Mouse (Mus musculus) midbrain, embryonic 12.5 days (tissue): ENCODE data around the gene Kras. TPM values are rescaled to one million over a fixed set of nuclear protein-coding genes. Genes with fewer than 3 reads are reported as not detected.

Experiments used
- ATAC-seq: fragments of 200-750 bp; cut with Nextera tagmentation; 2 replicates; pipeline ENCODE4 v1.8.0; 2017; ENCODE audit warnings: low read depth, moderate TSS enrichment, moderate library complexity; ENCODE audit not compliant: low FRiP score
- H3K27ac ChIP-seq: fragments of 300-500 bp; sonication (generic); replicated peaks from 2 replicates; pipeline ENCODE4 v1.5.1; 2016; ENCODE audit warnings: mild to moderate bottlenecking
- H3K27me3 ChIP-seq: fragments of 300-500 bp; sonication (generic); 2 replicates; pipeline ENCODE4 v1.6.1; 2016; ENCODE audit warnings: mild to moderate bottlenecking
- H3K36me3 ChIP-seq: fragments of 300-500 bp; sonication (generic); 2 replicates; pipeline ENCODE4 v1.6.1; 2016
- H3K4me1 ChIP-seq: fragments of 300-500 bp; sonication (generic); 2 replicates; pipeline ENCODE4 v1.6.1; 2016
- H3K4me2 ChIP-seq: fragments of 300-500 bp; sonication (generic); replicated peaks from 2 replicates; pipeline ENCODE4 v1.6.1; 2016; ENCODE audit warnings: mild to moderate bottlenecking, moderate library complexity
- H3K4me3 ChIP-seq: fragments of 300-500 bp; sonication (generic); 2 replicates; pipeline ENCODE4 v1.5.1; 2016; ENCODE audit warnings: mild to moderate bottlenecking
- H3K9ac ChIP-seq: fragments of 300-500 bp; sonication (generic); replicated peaks from 2 replicates; pipeline ENCODE4 v1.6.1; 2016; ENCODE audit warnings: mild to moderate bottlenecking, moderate library complexity
- H3K9me3 ChIP-seq: fragments of 300-500 bp; sonication (generic); 2 replicates; pipeline ENCODE4 v1.6.1; 2016; ENCODE audit warnings: mild to moderate bottlenecking
- WGBS: fragments of 180-500 bp; shearing (Covaris S2); methylation state at CpG from one replicate; pipeline ENCODE4 v1.1.7; 2016; 5-methylcytosine and 5-hydroxymethylcytosine counted together
- polyA plus RNA-seq: library from polyadenylated mRNA; unstranded; fragments of >200 nt; fragmentation: Nextera tagmentation; extraction: Ambion mirVana; gene quantifications from 2 replicates; pipeline ENCODE4 v1.2.1, GENCODE M21; 2016

Kras gene
- polyA plus RNA-seq = 117 and 121 TPM in 2 replicates

- peaks cover 6% of the 10 kb centered on the region for H3K4me1 ChIP-seq
- H3K9ac ChIP-seq = peak within 1 kb of the TSS; percentile 99
- ATAC-seq = peak; percentile 94
- peak within 1 kb of the TSS; percentile 99 for H3K4me3 ChIP-seq
- H3K27ac ChIP-seq = peak within 1 kb of the TSS; percentile 91
- peak within 1 kb of the TSS; percentile 64 for H3K4me2 ChIP-seq
- H3K36me3 ChIP-seq = peaks cover 9% of the 10 kb centered on the region; the same call in 1 of the 2 replicates
- peaks cover 18% of the 10 kb centered on the region for H3K27me3 ChIP-seq
- H3K9me3 ChIP-seq = no peaks in the 10 kb centered on the region
- WGBS = 0% methylated on average over 49 of the region's 83 CpGs
Measured at GRCm38 (mm10) chr6:145250185-145250791, at the start of gene Kras. Gene Kras, minus strand, starts transcription at chr6:145250239.

- Histone ChIP-seq H3K27me3 (peaks cover 11% of the 10 kb centered on the region; the same call in 1 of the 2 replicates), H3K27ac (no peak overlapping the region), H3K9me3 (no peaks in the 10 kb centered on the region), H3K4me2 (no peak overlapping the region), H3K4me3 (no peak overlapping the region), H3K4me1 (0 out of 2 replicates have a peak, but pooled peaks cover 2% of the 10 kb centered on the region), H3K36me3 (no peaks in the 10 kb centered on the region), H3K9ac (no peak overlapping the region)
- ATAC-seq = no peak
- WGBS = 63% methylated on average over 7 of the region's 7 CpGs
Measured at GRCm38 (mm10) chr6:145297626-145298025, 47.6 kb upstream of the Kras start.

- Histone ChIP-seq H3K27ac (no peak overlapping the region), H3K4me3 (no peak overlapping the region), H3K36me3 (no peaks in the 10 kb centered on the region), H3K4me2 (no peak overlapping the region), H3K9me3 (no peaks in the 10 kb centered on the region), H3K27me3 (0 out of 2 replicates have a peak, but pooled peaks cover 4% of the 10 kb centered on the region), H3K9ac (no peak overlapping the region), H3K4me1 (0 out of 2 replicates have a peak, but pooled peaks cover 2% of the 10 kb centered on the region)
- ATAC-seq = no peak
- WGBS = 86% methylated on average over 7 of the region's 7 CpGs
Measured at GRCm38 (mm10) chr6:145296979-145297378, 46.9 kb upstream of the Kras start.

GRCm38 (mm10) chr6:145295171-145295570, 45.1 kb upstream of the Kras start:
- H3K4me2 ChIP-seq = no peak overlapping the region
- 0 out of 2 replicates have a peak, but pooled peaks cover 4% of the 10 kb centered on the region for H3K27me3 ChIP-seq
- no peak overlapping the region for H3K4me3 ChIP-seq
- 78% methylated on average over 11 of the region's 11 CpGs for WGBS
- H3K9ac ChIP-seq = no peak overlapping the region
- no peaks in the 10 kb centered on the region for H3K36me3 ChIP-seq
- H3K9me3 ChIP-seq = no peaks in the 10 kb centered on the region
- no peak overlapping the region for H3K27ac ChIP-seq
- no peak for ATAC-seq
- H3K4me1 ChIP-seq = 0 out of 2 replicates have a peak, but pooled peaks cover 2% of the 10 kb centered on the region

- H3K4me3 ChIP-seq = no peak overlapping the region
- 0 out of 2 replicates have a peak, but pooled peaks cover 4% of the 10 kb centered on the region for H3K27me3 ChIP-seq
- H3K9me3 ChIP-seq = no peaks in the 10 kb centered on the region
- no peak overlapping the region for H3K4me2 ChIP-seq
- WGBS = 79% methylated on average over 6 of the region's 6 CpGs
- H3K9ac ChIP-seq = no peak overlapping the region
- no peaks in the 10 kb centered on the region for H3K36me3 ChIP-seq
- ATAC-seq = no peak
- H3K27ac ChIP-seq = no peak overlapping the region
- H3K4me1 ChIP-seq = 0 out of 2 replicates have a peak, but pooled peaks cover 2% of the 10 kb centered on the region
Measured at GRCm38 (mm10) chr6:145293156-145293555, 43.1 kb upstream of the Kras start.

- H3K9me3 ChIP-seq = no peaks in the 10 kb centered on the region
- WGBS = 84% methylated on average over 13 of the region's 13 CpGs
Measured at GRCm38 (mm10) chr6:145291383-145292289, 41.6 kb upstream of the Kras start.

GRCm38 (mm10) chr6:145285656-145286055, 35.6 kb upstream of the Kras start:
- no peaks in the 10 kb centered on the region for H3K9me3 ChIP-seq
- no peak overlapping the region for H3K9ac ChIP-seq
- no peaks in the 10 kb centered on the region for H3K36me3 ChIP-seq
- H3K4me2 ChIP-seq = no peak overlapping the region
- ATAC-seq = no peak
- H3K4me3 ChIP-seq = no peak overlapping the region
- H3K4me1 ChIP-seq = no peaks in the 10 kb centered on the region
- 82% methylated on average over 4 of the region's 4 CpGs for WGBS
- H3K27ac ChIP-seq = no peak overlapping the region
- no peaks in the 10 kb centered on the region for H3K27me3 ChIP-seq

More at GRCm38 (mm10) chr6:145291383-145292289, 41.6 kb upstream of the Kras start:
- no peak overlapping the region for H3K9ac ChIP-seq
- ATAC-seq = no peak
- no peak overlapping the region for H3K4me2 ChIP-seq
- H3K4me3 ChIP-seq = no peak overlapping the region
- no peaks in the 10 kb centered on the region for H3K4me1 ChIP-seq
- no peaks in the 10 kb centered on the region for H3K27me3 ChIP-seq
- no peak overlapping the region for H3K27ac ChIP-seq
- no peaks in the 10 kb centered on the region for H3K36me3 ChIP-seq

GRCm38 (mm10) chr6:145284286-145284685, 34.2 kb upstream of the Kras start:
- no peaks in the 10 kb centered on the region for H3K9me3 ChIP-seq
- no peak for ATAC-seq
- no peak overlapping the region for H3K4me2 ChIP-seq
- H3K27me3 ChIP-seq = no peaks in the 10 kb centered on the region
- no peak overlapping the region for H3K9ac ChIP-seq
- H3K4me1 ChIP-seq = no peaks in the 10 kb centered on the region
- H3K4me3 ChIP-seq = no peak overlapping the region
- WGBS = 94% methylated on average over 8 of the region's 8 CpGs
- H3K36me3 ChIP-seq = no peaks in the 10 kb centered on the region
- no peak overlapping the region for H3K27ac ChIP-seq

- Histone ChIP-seq H3K36me3 (no peaks in the 10 kb centered on the region), H3K4me1 (peaks cover 15% of the 10 kb centered on the region), H3K27me3 (no peaks in the 10 kb centered on the region), H3K9ac (no peak overlapping the region), H3K4me2 (no peak overlapping the region), H3K9me3 (no peaks in the 10 kb centered on the region), H3K27ac (no peak overlapping the region), H3K4me3 (no peak overlapping the region)
- 51% methylated on average over 9 of the region's 9 CpGs for WGBS
- ATAC-seq = no peak
Measured at GRCm38 (mm10) chr6:145277138-145277763, 27.2 kb upstream of the Kras start.

- Histone ChIP-seq H3K4me2 (peak overlapping the region; percentile 39), H3K4me3 (no peak overlapping the region), H3K36me3 (no peaks in the 10 kb centered on the region), H3K27me3 (no peaks in the 10 kb centered on the region), H3K9ac (no peak overlapping the region), H3K9me3 (no peaks in the 10 kb centered on the region), H3K27ac (no peak overlapping the region), H3K4me1 (peaks cover 15% of the 10 kb centered on the region)
- 0 out of 2 replicates have a peak, but pooled peaks have one; percentile 44 for ATAC-seq
- WGBS = 5% methylated on average over 17 of the region's 17 CpGs
Measured at GRCm38 (mm10) chr6:145276265-145276780, 26.3 kb upstream of the Kras start.

GRCm38 (mm10) chr6:145275586-145276219, 25.7 kb upstream of the Kras start:
- WGBS = 51% methylated on average over 6 of the region's 6 CpGs
- Histone ChIP-seq H3K9ac (no peak overlapping the region), H3K4me2 (peak overlapping the region; percentile 39), H3K36me3 (no peaks in the 10 kb centered on the region), H3K27me3 (no peaks in the 10 kb centered on the region), H3K4me1 (peaks cover 15% of the 10 kb centered on the region), H3K4me3 (no peak overlapping the region), H3K27ac (no peak overlapping the region), H3K9me3 (no peaks in the 10 kb centered on the region)
- ATAC-seq = no peak
